Mouse (Mus musculus) bone marrow macrophage, adult 2 months (primary cell): ENCODE measurements around the gene Smtnl1.

Experiments
- CTCF ChIP-seq: IDR thresholded peaks from 2 replicates; pipeline ENCODE4 v1.5.1; 2012; ENCODE audit warnings: low read depth, mild to moderate bottlenecking, low read length, moderate library complexity
- POLR2A ChIP-seq: IDR thresholded peaks from 2 replicates; pipeline ENCODE4 v1.6.1; 2012; ENCODE audit warnings: mild to moderate bottlenecking, low read depth, low read length, borderline replicate concordance

DNA sequence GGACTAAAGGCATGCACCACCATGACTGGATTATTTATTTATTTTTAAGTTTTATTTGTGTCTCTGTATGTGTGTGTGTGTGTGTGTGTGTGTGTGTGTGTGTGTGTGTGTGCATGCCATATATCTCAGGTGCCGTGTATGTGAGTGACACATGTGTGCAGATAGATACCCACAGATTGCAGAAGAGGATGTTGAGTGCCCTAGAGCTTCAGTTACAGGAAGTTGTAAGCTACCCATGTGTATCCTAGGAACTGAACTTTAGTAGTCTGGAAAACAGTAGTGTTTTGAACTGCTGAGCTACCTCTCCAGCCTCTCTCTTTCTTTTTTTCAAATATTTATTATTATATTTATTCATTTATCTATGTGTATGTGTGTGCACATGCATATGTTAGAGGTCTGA is 39.1 kb downstream of the Smtnl1 start:
- TF ChIP-seq POLR2A (no peak), CTCF (no peak)
